10 mouse cellular contexts compared by ENCODE assay signal in the genomic region with DNA sequence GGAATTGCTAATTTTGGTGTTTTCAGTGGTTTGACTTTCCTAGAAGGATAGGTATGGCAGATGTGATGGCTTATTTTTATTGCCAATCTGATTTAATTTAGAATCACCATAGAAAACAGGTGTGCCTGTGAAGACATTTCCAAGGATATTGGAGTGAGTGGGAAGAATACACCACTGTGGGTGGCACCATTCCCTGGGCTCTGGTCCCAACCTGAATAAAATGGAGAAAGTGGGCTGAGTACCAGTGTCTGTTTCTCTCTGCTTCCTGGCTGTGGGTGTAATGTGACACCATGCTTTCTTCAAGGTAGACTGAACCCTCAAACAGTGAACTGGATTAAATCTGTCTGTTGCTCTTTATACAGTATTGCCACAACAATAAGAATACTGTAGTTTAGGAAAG.
"Had no signal": no experiment of that assay in that cellular context is flagged by ENCODE, and none has a peak within 500 bp of the region (broad histone marks: within the 10 kb centered on the region; RNA-seq: fewer than 3 reads in every experiment).

No protein-coding gene starts in this region.

- DNase-seq: kidney, adult 11 months; kidney, adult 8-10 months; kidney, postnatal 10 days; kidney, postnatal 36 days; layer of hippocampus, postnatal 36 days; liver; lung, adult 18-20 months; lung, postnatal 10 days; lung, postnatal 4 days; thymus, postnatal 36 days had no signal
